Mouse (Mus musculus) lung, embryonic 15.5 days (tissue): ENCODE measurements around the gene Gm14305. TPM values are rescaled to one million over a fixed set of nuclear protein-coding genes. Genes with fewer than 3 reads are reported as not detected.
A peak's percentile ranks its signal among the peaks of the same experiment; 100 is the strongest.
"Not testable (repeated sequence)": the region's sequence is repeated elsewhere in the genome, so short reads cannot be mapped to it uniquely, and the experiment has no call there.

ENCODE experiments used
- ATAC-seq: fragments of 200-750 bp; cut with Nextera tagmentation; 2 replicates; pipeline ENCODE4 v1.8.0; 2017; ENCODE audit warnings: moderate number of reproducible peaks, borderline replicate concordance; ENCODE audit not compliant: low FRiP score, low TSS enrichment; ENCODE audit errors: extremely low read depth
- H3K27ac ChIP-seq: fragments of 300-500 bp; sonication (generic); 2 replicates; pipeline ENCODE4 v1.5.1; 2015; ENCODE audit warnings: moderate library complexity, mild to moderate bottlenecking, inconsistent platforms
- H3K27me3 ChIP-seq: fragments of 300-500 bp; sonication (generic); 2 replicates; pipeline ENCODE4 v1.6.1; 2015; ENCODE audit warnings: inconsistent platforms
- H3K36me3 ChIP-seq: fragments of 300-500 bp; sonication (generic); 2 replicates; pipeline ENCODE4 v1.6.1; 2015; ENCODE audit warnings: inconsistent platforms
- H3K4me1 ChIP-seq: fragments of 300-500 bp; sonication (generic); 2 replicates; pipeline ENCODE4 v1.6.1; 2015; ENCODE audit warnings: inconsistent platforms
- H3K4me2 ChIP-seq: fragments of 300-500 bp; sonication (generic); 2 replicates; pipeline ENCODE4 v1.6.1; 2015; ENCODE audit warnings: inconsistent platforms, mild to moderate bottlenecking, moderate library complexity
- H3K4me3 ChIP-seq: fragments of 300-500 bp; sonication (generic); 2 replicates; pipeline ENCODE4 v1.5.1; 2015; ENCODE audit warnings: mild to moderate bottlenecking, inconsistent platforms
- H3K9ac ChIP-seq: fragments of 300-500 bp; sonication (generic); 2 replicates; pipeline ENCODE4 v1.6.1; 2015; ENCODE audit warnings: inconsistent platforms
- H3K9me3 ChIP-seq: fragments of 300-500 bp; sonication (generic); 2 replicates; pipeline ENCODE4 v1.6.1; 2016; ENCODE audit warnings: inconsistent platforms
- WGBS: fragments of 180-500 bp; shearing (Covaris S2); methylation state at CpG from one replicate; pipeline ENCODE4 v1.1.7; 2015; 5-methylcytosine and 5-hydroxymethylcytosine counted together
- polyA plus RNA-seq: library from polyadenylated mRNA; unstranded; fragments of >200 nt; fragmentation: Nextera tagmentation; extraction: Ambion mirVana; gene quantifications from 2 replicates; pipeline ENCODE4 v1.2.1, GENCODE M21; 2015

Gene Gm14305
- 31.6 and 33.3 TPM in 2 replicates for polyA plus RNA-seq

- H3K36me3 ChIP-seq, H3K27ac ChIP-seq, H3K9me3 ChIP-seq, H3K27me3 ChIP-seq, H3K4me1 ChIP-seq, ATAC-seq: not testable (repeated sequence)
- Histone ChIP-seq H3K4me3 (peak within 1 kb of the TSS; percentile 50), H3K4me2 (peak within 1 kb of the TSS; percentile 37), H3K9ac (peak within 1 kb of the TSS; percentile 37)
- WGBS = 0% methylated on average over 1 of the region's 6 CpGs
Observed at GRCm38 (mm10) chr2:176708051-176708450, at the start of gene Gm14305. TSS of gene Gm14305 (plus strand) at chr2:176708328.

GRCm38 (mm10) chr2:176670222-176670621 is 37.9 kb upstream of the Gm14305 start, which contains the start of gene Zfp973:
TSS of gene Zfp973 (plus strand) at chr2:176670522.
- no CpG with 5 or more reads among the region's 6 CpGs for WGBS
- not testable (repeated sequence) for H3K9ac ChIP-seq, H3K27ac ChIP-seq, H3K4me2 ChIP-seq, H3K9me3 ChIP-seq, H3K4me3 ChIP-seq, H3K27me3 ChIP-seq, H3K4me1 ChIP-seq, H3K36me3 ChIP-seq, ATAC-seq

Other genes starting within 250 kb of the Gm14305 start
- gene Gm14434, start 221.5 kb upstream of the Gm14305 start, polyA plus RNA-seq = 9.1 TPM in 1 of 2 replicates, not detected in the other
- gene Zfp967, start 187.3 kb upstream of the Gm14305 start, polyA plus RNA-seq = not detected in 2 replicates
- 16.8 and 25.5 TPM in 2 replicates for gene Gm14308, start 72.0 kb upstream of the Gm14305 start, polyA plus RNA-seq
- gene Zfp973, start 37.8 kb upstream of the Gm14305 start, polyA plus RNA-seq = 8.7 and 9.7 TPM in 2 replicates
- 16.7 and 17.0 TPM in 2 replicates for gene Gm14295, start 90.3 kb downstream of the Gm14305 start, polyA plus RNA-seq
- not detected in 2 replicates for gene Gm14408, start 122.8 kb downstream of the Gm14305 start, polyA plus RNA-seq
- 7.4 and 11.6 TPM in 2 replicates for gene Gm14296, start 219.5 kb downstream of the Gm14305 start, polyA plus RNA-seq